Mouse (Mus musculus): ENCODE data around the gene Ptprt. TPM values are rescaled to one million over a fixed set of nuclear protein-coding genes. Genes with fewer than 3 reads are reported as not detected.

The Ptprt gene
- total and polyA plus RNA-seq, 3 experiments: 0.76 TPM; not detected in 2

- in situ Hi-C loops (cut with MboI; ENCODE audit: low pct_ligation_motif_present, low pct_unique_long_range_greater_than_20kb, low sequenced_read_pairs): no loop called here
These were observed 1003.9 kb downstream of the Ptprt start for GRCm38 (mm10) chr2:161657046-161657445.

GRCm38 (mm10) chr2:161656632-161657031 is 1004.3 kb downstream of the Ptprt start:
- in situ Hi-C loops (cut with MboI; ENCODE audit: low pct_ligation_motif_present, low pct_unique_long_range_greater_than_20kb, low sequenced_read_pairs): no loop called here
- no peaks in the 10 kb centered on the region for H3K27me3 ChIP-seq (replicated peaks)
- no peaks in the 10 kb centered on the region for H3K36me3 ChIP-seq (replicated peaks in 1 of 2; ENCODE audit: control insufficient read depth in 1 of 2, insufficient read depth in 1 of 2, low read length in 1 of 2)
- H3K27ac ChIP-seq (ENCODE audit: insufficient read depth, low read depth): no peak overlapping the region
- TF ChIP-seq PAX5 (IDR thresholded peaks at IDR 0.05; ENCODE audit: low read length) (no peak), USF2 (conservative IDR thresholded peaks at IDR 0.05; ENCODE audit: low read depth, low read length) (no peak), JUN (IDR thresholded peaks at IDR 0.05; ENCODE audit: insufficient read depth, low read depth, low read length) (no peak), IRF4 (IDR thresholded peaks at IDR 0.05; ENCODE audit: low read depth, low read length) (no peak), UBTF (IDR thresholded peaks at IDR 0.05; ENCODE audit: low read depth, low read length) (no peak), TCF12 (IDR thresholded peaks at IDR 0.05; ENCODE audit: low read depth, low read length) (no peak), KAT2A (IDR thresholded peaks at IDR 0.05; ENCODE audit: insufficient replicate concordance, low read length) (no peak), USF1 (IDR thresholded peaks at IDR 0.05; ENCODE audit: low read depth, low read length) (no peak), HCFC1 (IDR thresholded peaks at IDR 0.05; ENCODE audit: low read depth, low read length) (no peak), MYC (IDR thresholded peaks at IDR 0.05; ENCODE audit: low read depth, low read length) (no peak), MEF2A (IDR thresholded peaks at IDR 0.05; ENCODE audit: borderline replicate concordance, low read depth, low read length) (no peak), MAX (IDR thresholded peaks at IDR 0.05; ENCODE audit: low read length) (no peak), CHD2 (IDR thresholded peaks at IDR 0.05; ENCODE audit: low read length) (no peak), TBP (conservative IDR thresholded peaks at IDR 0.05; ENCODE audit: low read depth, low read length) (no peak), E2F4 (IDR thresholded peaks at IDR 0.05; ENCODE audit: insufficient replicate concordance, low read depth, low read length) (no peak), NELFE (IDR thresholded peaks at IDR 0.05; ENCODE audit: low read depth, low read length) (no peak)
- dilution Hi-C loops (cut with MboI; ENCODE audit: extremely low pct_ligation_motif_present, extremely low pct_unique_long_range_greater_than_20kb, low sequenced_read_pairs): no loop called here
- H3K4me2 ChIP-seq (ENCODE audit: insufficient read depth, low read depth, poor library complexity, severe bottlenecking): no peak overlapping the region
- no peaks in the 10 kb centered on the region for H3K4me1 ChIP-seq (ENCODE audit: control insufficient read depth in 1 of 2, insufficient read depth in 2 of 2)
- no peaks in the 10 kb centered on the region for H3K79me2 ChIP-seq (replicated peaks; ENCODE audit: control insufficient read depth, extremely low read depth, insufficient read depth, poor library complexity, severe bottlenecking)
- H3K4me3 ChIP-seq (replicated peaks in 1 of 3; ENCODE audit: low read depth in 2 of 3, low read length in 2 of 3, poor library complexity in 1 of 3): no peak overlapping the region
- DNase-seq (ENCODE audit: extremely low read depth): no peak
- H3K9me3 ChIP-seq (replicated peaks; ENCODE audit: low read length): peaks cover 33% of the 10 kb centered on the region
- no peak overlapping the region for H3K9ac ChIP-seq (ENCODE audit: insufficient read depth, low read depth)

More at GRCm38 (mm10) chr2:161657046-161657445, 1003.9 kb downstream of the Ptprt start:
- Histone ChIP-seq H3K9me3 (replicated peaks; ENCODE audit: low read length) (peaks cover 37% of the 10 kb centered on the region), H3K36me3 (replicated peaks in 1 of 2; ENCODE audit: control insufficient read depth in 1 of 2, insufficient read depth in 1 of 2, low read length in 1 of 2) (no peaks in the 10 kb centered on the region), H3K79me2 (replicated peaks; ENCODE audit: control insufficient read depth, extremely low read depth, insufficient read depth, poor library complexity, severe bottlenecking) (no peaks in the 10 kb centered on the region), H3K9ac (ENCODE audit: insufficient read depth, low read depth) (no peak overlapping the region), H3K4me2 (ENCODE audit: insufficient read depth, low read depth, poor library complexity, severe bottlenecking) (no peak overlapping the region), H3K27me3 (replicated peaks) (no peaks in the 10 kb centered on the region), H3K27ac (ENCODE audit: insufficient read depth, low read depth) (no peak overlapping the region), H3K4me3 (replicated peaks in 1 of 3; ENCODE audit: low read depth in 2 of 3, low read length in 2 of 3, poor library complexity in 1 of 3) (no peak overlapping the region), H3K4me1 (ENCODE audit: control insufficient read depth in 1 of 2, insufficient read depth in 2 of 2) (no peaks in the 10 kb centered on the region)
- DNase-seq (ENCODE audit: extremely low read depth): no peak
- TF ChIP-seq CHD2 (IDR thresholded peaks at IDR 0.05; ENCODE audit: low read length): no peak
- TF ChIP-seq PAX5 (IDR thresholded peaks at IDR 0.05; ENCODE audit: low read length): no peak
- TF ChIP-seq JUND (conservative IDR thresholded peaks at IDR 0.05; ENCODE audit: low read depth, low read length): no peak
- no peak for TF ChIP-seq RAD21 (IDR thresholded peaks at IDR 0.05; ENCODE audit: low read depth, low read length)
- no peak for TF ChIP-seq CHD1 (IDR thresholded peaks at IDR 0.05; ENCODE audit: low read depth, low read length)
- no peak for TF ChIP-seq ETS1 (conservative IDR thresholded peaks at IDR 0.05; ENCODE audit: low read depth, low read length)
- TF ChIP-seq POLR2AphosphoS2 (IDR thresholded peaks at IDR 0.05; ENCODE audit: low read depth, low read length): no peak
- TF ChIP-seq IRF4 (IDR thresholded peaks at IDR 0.05; ENCODE audit: low read depth, low read length): no peak
- dilution Hi-C loops (cut with MboI; ENCODE audit: extremely low pct_ligation_motif_present, extremely low pct_unique_long_range_greater_than_20kb, low sequenced_read_pairs): no loop called here

Measured in CH12.LX (cell line).